Mouse (Mus musculus) A20 (cell line): ENCODE data around the gene Syngr3.
"Not testable (repeated sequence)": the region's sequence is repeated elsewhere in the genome, so short reads cannot be mapped to it uniquely, and the experiment has no call there.

ENCODE experiments used
- DNase-seq: peaks from one replicate; pipeline ENCODE4 v3.0.0-alpha.2; 2011; ENCODE audit warnings: low read depth, low spot score

Gene Syngr3

DNA sequence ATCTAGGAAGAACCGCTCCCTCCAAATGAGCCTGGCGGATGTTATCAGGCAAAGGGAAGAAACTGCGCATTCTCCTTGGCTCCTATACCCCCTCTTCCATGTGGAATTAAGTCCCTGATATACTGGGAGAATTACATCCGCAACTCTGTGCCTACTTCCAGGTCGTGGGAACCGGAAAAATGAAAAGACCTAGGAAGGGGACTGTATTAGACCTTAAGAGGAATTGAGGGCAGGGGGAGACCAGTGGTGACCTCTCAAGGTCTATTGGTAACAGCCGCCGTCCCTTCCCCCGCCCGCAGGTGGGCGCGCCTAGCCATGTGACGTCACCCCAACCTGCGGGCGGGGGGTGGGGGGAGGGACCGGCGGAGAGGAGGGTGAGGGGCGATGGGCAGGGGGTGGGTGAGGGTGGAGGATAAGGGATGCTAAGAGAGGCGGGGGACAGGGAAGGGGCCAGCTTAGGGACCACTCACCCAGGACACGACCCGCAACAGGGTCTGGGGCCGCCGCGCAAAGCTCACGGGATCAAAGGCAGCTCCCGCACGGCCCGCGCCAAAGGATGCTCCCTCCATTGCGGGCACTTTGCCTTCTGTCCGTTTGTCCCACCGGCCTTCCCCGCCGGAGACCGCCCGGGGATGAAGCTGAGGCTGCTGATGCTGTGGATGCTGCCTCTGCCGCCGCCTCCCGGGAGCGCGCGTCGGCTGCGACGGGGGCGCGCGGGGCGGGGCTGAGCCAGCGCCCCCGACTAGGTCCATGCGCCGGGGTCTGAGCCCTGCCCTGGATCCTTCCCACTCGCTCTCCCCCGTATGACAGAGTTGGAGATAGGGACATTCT lies at the start of gene Syngr3:
Gene Syngr3, minus strand, starts transcription at position 705 of the 831 bp plus-strand sequence.
- peak; percentile 51 for DNase-seq

DNA sequence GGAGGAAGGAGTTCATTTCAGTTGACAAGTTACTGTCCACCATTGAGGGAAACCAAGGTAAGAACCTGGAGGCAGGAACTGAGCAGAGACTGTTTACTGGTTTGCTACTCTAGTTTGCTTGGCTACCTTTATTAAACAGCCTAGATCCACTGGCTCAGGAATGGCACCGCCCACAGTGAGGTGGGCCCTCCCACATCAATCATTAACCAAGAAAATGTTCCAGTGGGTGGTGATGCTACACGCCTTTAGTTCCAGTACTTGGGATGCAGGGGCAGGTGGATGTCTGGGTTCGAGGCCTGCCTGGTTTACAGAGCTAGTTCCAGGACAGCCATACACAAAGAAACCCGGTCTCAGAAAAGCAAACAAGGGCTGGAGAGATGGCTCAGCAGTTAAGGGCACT lies 48.5 kb upstream of the Syngr3 start:
- no peak for DNase-seq

DNA sequence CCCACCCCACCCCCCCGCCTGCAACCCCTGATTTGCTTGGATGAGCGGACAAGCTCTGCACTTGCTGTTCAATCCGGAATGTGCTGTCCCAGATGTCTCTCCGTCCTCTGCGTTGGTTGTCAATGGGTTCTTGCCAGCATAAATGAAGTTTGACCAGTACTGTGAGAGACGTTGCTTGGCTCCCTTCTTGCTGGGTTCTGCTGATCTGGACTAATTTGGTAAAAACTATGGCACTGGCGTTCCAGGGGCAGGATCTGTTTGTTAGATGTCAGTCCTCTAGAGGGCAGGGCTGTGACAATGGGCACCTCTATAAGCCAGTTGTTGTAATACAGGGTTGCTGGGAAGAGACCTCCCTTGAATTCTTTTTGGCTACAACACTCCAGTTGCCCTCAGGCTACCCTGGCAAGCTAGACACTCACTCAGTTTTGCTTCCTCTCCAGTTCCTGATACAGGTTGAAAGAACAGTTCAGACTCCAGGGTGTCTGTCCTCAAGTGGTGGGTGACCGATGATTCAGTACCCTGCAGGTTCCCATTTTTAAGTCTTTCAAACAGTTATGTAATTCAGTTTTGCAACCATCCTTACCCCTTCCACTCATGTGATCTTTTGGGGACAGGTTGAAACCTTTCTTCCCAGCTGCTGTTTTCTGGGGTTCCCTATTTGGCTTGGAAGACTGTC lies 47.5 kb upstream of the Syngr3 start:
- peak; percentile 59 for DNase-seq

DNA sequence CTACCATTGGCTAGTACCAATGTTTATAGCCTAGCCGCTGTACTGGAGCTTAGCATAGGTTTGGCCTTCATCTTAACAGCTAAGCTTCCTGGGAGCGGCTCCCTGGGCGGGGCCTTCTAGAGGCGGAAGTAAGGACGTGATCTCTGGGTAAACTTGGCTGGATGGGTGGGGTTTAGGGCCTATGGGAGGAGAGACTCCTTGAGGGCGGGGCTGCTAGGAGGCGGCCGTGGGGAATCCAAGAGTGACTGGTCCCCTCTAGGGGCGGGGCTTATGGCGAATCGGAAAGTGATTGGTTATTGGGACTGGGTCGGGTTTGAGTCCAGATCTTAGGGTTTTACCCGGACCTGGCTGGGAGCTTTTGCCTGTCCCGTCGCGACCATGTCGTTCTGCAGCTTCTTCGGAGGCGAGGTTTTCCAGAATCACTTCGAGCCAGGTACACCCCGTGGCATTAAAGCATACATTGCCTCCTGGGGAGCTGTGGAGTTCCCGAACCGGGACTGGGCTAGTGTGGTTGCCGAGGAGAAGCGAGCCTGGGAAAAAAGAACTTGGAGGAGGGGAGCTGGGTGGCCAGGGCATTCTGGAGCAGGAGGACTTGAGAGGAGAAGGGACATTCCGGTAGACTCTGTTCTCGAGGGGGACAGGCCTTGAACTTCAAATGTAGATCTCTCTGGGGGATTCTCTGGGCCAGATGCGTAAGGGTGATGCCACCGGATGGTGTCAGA lies 46.7 kb upstream of the Syngr3 start, which contains the start of gene Msrb1:
Gene Msrb1, plus strand, starts transcription at position 313 of the 722 bp plus-strand sequence.
- peak; percentile 99 for DNase-seq

DNA sequence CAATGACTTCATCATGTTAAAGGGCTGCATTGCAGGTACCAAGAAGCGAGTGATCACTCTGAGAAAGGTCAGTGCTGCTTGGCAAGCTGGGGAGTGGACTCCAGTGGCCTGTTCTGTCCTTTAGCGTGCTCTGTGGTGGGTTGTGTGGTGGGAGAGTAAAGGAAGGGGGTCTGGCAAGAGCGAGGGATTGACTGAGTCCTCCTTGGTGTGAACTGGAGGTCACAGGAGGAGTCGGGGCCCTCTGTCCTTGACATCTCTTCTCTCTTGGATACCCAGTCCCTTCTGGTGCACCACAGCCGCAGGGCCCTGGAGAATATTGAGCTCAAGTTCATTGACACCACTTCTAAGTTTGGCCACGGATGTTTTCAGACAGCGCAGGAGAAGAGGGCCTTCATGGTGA lies 45.7 kb upstream of the Syngr3 start:
- DNase-seq = no peak

DNA sequence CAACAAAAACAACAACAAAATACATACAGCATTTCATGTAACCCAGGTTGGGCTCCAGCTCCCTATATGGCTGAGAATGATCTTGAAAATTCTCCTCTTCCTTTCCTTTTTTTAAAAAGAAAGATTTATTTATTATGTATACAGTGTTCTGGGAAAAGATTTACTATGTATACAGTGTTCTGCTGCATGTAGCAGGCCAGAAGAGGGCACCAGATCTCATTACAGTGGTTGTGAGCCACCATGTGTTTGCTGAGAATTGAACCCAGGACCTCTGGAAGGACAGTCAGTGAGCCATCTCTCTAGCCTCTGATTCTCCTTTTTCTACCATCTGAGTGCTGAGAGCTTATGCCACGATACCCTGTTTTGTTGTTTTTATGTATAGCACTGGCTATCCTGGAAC lies 44.8 kb upstream of the Syngr3 start:
- DNase-seq = peak; percentile 40

DNA sequence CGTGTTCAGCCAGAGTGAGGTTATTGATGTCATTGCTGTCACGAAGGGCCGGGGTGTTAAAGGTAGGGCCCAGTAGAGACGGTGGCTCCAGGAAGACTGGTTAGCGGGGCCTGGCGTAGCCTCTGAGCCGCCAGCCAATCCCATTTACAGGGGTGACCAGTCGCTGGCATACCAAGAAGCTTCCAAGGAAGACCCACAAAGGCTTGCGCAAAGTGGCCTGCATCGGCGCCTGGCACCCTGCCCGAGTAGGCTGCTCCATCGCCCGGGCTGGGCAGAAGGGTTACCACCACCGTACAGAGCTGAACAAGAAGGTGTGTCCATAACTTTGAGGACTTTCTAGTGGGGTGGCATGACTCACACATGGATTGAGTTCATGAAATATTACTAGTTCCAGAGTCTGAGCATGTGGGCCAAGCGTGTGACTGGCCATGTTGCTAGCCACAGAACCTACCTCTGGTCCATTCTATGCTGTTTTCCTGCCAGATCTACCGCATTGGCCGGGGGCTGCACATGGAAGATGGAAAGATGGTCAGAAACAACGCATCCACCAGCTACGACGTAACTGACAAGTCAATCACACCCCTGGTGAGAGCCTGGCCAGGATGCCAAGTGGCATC lies 43.8 kb upstream of the Syngr3 start:
- no peak for DNase-seq

DNA sequence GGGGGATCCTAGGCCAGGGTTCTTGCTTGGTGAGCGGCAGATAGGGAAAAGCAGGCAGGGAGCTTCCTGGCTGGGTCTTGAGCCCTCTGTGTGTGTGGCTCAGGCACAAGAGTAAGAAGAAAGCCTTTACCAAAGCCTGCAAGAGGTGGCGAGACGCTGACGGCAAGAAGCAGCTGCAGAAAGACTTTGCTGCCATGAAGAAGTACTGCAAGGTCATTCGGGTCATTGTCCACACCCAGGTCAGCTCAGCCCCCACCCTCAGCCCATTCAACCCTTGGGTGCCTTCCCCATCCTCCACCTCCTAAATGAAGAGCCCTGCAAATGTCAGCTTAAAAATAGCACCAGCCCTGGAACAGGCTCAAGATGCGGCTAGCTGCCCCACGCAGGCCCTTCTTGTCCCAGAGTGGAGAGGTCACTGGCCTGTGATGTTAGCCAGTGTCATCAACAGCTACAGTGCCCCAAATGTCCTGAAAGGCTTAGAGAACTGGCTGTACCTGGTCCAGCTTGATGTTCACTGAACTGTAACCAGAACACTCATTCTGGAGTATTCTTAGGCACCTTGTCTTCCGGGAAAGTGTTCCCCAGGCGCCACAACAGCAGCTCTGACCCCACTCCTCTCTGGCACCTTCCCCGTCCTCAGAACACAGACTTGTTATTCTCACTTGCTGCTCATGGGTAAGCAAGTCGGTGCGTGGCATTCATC lies 42.6 kb upstream of the Syngr3 start:
- no peak for DNase-seq

DNA sequence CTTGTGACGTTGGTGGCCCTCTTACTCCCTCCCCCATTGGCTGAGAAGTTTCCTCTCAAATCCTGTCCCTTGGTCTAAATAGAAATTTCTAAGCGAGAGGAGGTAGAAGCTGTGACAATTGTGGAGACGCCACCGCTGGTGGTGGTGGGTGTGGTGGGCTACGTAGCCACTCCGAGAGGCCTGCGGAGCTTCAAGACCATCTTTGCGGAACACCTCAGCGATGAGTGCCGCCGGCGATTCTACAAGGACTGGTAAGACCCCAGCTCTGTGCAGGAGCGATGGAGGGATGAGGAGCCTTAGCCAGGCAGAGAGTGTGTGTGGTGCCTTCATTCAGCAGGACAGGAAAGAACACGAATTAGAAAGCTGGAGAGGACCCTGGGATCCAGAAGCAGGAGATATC lies 41.0 kb upstream of the Syngr3 start:
- DNase-seq = no peak

DNA sequence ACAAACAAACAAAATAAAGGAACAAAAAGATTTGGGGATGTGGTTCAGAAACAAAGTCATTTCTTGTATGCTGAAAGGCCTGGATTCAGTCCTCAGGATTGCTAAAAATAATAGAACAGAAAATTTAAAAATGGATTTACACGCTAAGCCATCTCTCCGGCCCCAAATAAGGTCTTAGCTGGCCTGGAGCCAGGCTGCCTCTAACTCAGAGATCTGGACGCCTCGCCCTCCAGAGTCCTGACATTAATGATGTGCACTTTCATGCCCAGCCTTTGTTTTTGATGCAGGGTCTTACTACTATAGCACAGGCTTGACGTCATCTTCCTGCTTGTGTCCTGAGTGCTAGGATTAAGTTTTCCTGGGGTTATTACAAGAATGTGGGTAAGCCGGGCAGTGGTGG lies 39.3 kb upstream of the Syngr3 start:
- DNase-seq = no peak

DNA sequence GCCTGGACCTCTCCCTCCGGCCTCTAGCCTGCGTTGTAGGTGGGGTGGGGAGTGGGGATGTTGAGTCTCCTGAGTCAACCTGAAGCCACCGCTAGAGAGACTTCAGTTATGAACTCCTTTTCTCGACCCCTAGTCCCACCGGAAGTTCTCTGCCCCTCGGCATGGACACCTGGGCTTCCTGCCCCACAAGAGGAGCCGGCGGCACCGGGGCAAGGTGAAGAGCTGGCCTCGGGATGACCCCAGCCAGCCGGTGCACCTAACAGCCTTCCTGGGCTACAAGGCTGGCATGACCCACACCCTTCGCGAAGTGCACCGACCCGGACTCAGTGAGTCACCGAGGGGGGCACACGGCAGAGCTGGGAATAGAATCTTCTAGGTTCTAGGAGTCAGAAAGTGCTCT lies 38.4 kb upstream of the Syngr3 start:
- no peak for DNase-seq

DNA sequence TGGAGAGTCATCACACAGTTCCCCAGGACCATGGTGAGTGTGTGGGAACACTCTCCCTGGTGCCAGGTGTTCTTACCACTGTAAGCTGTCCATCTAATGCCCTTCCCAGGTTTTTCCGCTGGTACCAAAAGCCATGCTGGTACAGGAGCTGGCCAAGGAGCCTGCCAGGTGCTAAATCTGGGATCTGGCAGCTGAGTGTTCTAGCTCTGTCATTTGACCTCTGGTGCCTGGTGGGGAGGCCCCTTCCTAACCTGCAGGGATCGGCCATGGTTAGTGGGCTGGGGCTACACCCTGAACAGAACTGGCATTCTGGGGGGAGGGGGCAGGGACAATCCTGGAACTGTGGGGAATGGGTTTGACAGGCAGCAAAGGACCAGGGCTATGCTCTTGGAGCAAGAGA lies 37.9 kb upstream of the Syngr3 start, which contains the start of gene Rpl3l:
Gene Rpl3l, plus strand, starts transcription at position 203 of the 400 bp plus-strand sequence.
- DNase-seq = no peak

DNA sequence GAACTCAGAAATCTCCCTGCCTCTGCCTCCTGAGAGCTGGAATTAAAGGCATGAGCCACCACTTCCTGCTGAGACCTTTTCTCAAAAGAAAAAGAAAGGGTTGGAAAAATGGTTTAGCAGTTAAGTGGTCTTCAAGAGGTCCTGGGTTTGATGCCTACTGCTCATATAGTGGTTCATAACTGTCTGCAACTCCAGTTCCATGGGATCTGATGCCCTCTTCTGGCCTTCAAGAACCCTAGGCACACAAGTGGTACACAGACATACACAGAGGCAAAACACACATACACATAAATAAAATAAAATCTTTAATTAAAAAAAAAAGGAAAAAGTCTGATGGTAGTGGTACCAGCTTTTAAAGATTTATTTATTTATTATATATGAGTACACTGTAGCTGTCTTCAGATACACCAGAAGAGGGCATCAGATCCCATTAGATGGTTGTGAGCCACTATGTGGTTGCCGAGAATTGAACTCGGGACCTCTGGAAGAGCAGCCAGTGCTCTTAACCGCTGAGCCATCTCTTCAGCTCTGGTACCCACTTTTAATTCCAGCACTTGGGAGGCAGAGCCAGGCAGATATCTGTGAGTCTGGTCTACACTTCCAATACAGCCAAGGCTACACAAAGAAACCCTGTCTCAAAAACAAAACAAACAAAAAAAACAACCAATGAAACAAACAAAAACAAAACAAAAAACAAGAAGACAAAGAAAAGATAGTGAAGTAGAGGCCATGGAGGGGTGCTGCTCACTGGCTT lies 36.1 kb upstream of the Syngr3 start:
- no peak for DNase-seq

DNA sequence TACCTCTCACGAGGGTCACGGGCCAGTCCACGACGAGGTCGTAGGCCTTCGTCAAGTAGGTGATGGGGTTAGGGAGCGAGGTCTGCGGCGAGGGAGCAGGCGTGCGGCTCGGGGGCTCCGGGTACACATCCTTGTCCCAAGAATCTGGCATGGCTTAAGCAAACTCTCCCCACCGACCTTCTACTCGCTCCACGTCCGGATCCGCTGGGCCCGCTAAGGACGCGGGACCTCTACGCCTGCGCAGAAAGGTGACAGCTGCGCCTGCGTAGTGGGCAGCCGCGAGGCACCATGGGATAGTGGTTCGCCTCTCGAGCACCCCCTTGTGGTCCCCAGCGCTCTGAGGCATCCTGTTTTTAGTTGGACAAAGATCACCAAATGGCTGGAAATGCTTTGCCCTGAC lies 34.4 kb upstream of the Syngr3 start, which contains the start of gene Ndufb10:
Gene Ndufb10, minus strand, starts transcription at position 295 of the 400 bp plus-strand sequence.
- DNase-seq = peak; percentile 94

DNA sequence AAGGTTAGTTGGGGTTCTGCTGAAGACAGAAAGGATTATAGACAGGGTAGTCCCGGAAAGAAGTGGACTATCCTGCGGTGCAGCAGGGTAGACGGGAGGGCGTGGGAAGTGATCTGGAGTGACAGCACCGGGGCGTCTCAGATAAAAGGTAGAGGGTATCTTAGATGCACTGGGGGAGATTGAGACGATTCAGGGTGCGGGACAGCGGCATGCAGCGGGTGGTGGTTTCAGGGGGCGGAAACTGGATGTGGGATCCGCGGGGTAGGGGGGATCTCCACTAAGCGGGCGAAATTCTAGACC lies 34.1 kb upstream of the Syngr3 start:
- no peak for DNase-seq

DNA sequence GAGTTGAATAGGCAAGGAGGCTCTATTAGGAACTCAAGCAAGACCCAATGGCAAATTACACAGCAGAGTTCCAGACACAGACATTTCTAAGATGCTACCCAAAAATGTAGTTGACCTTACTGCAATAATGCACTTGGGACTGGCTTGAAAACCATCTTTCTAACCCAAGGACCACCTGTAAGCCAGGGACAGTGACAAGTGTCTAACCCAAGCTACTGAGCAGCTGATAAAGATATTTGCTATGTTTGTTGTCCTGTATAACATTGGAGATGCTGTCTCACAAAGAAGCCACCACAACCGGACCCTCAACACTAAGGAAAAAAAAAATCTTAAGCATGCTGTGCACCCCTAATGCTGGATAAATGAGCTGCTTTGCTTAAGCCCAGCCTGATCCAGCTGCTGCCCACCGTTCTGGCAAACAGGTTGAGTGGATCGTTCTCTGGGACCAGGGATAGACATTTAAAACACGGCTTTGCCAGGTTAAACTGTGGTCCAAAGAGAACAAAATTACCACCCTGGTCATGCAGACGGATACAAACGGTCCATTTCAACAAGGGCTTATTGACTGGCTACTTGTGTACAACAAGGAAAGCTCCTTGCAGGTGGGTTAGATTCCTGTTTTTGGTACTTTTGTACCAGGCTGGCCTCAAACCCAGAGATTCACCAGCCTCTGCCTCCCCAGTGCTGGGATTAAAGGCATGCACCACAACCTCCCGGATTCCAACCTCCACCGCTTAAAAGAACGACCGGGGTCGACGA lies 33.5 kb upstream of the Syngr3 start:
- peak; percentile 62 for DNase-seq

DNA sequence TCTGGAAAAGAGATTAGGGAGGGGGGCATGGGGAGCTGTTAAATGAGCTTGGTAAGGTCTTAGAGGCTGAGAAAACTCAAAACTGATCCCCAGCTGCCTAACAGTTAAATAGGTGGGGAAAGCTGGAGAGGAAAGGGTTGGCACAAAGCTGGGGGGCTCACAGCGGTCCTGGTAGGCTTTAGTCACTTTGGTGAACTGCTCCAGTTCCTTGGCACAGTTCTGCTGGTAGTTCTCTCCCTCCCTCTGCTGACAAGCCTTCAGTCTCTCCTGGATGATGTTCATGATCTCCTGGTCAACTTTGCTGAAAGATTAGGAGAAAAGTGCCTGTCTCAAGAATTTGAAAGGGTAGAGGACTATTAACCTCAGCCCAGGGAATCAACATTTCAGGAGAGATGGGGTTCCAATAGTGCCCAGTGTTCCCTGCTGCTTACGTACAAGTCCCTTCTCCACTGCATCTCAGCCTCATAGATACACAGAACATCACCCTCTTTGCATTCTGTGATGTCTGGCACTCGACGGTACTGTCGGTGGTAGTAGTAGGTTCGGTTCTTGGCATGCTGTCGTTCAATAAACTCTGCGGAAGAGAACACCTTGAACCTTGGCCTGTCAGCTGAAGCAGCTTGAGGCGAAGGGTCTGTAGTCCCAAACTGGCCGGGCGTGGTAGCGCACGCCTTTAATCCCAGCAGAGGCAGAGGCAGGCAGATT lies 32.6 kb upstream of the Syngr3 start:
- DNase-seq = peak; percentile 59

DNA sequence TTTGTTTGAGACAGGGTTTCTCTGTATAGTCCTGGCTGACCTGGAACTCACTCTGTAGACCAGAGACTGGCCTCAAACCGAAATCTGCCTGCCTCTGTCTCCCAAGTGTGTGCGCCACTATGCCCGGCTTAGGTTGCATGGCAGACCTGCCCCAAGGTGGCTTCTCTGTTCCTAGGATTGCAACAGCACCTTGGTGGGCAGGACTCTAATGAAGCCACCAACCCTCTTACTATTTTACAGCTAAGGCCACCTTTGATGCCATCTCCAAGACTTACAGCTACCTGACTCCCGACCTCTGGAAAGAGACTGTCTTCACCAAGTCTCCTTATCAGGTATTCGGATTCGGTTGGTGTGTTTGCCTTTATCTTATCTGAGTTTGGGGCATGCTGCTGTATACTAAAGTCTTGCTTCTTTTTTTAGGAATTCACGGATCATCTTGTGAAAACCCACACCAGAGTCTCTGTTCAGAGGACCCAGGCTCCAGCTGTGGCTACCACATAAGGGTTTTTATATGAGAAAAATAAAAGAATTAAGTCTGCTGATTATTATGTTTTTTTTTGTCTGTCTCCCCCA lies 31.7 kb upstream of the Syngr3 start:
- DNase-seq = not testable (repeated sequence)

DNA sequence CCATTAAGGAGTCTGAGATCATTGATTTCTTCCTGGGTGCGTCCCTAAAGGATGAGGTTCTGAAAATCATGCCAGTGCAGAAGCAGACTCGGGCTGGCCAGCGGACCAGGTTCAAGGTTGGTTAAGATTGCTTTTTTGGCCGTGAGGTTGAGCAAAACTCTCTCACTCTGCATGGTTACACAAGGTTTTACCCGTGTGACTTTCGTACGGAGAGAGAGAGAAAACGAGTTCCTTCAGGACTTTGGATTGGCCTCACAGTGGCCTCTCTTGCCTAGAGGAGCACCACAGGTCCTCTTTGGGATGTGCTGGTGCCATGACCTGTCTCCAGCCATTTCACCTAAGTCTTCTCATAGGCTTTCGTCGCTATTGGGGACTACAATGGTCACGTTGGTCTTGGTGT lies 30.9 kb upstream of the Syngr3 start:
- DNase-seq = not testable (repeated sequence)
